Mouse (Mus musculus) CH12.LX (cell line): ENCODE measurements around the gene Hoxb3.

Experiments used
- CTCF ChIP-seq, 2 experiments: IDR thresholded peaks in 1 of 2; conservative IDR thresholded peaks in 1 of 2; 2 replicates each; pipeline ENCODE4 v1.5.1; 2011 to 2012; ENCODE audit warnings: low read depth in 2 of 2, low read length in 2 of 2, improper control_type of control experiment in 1 of 2, inconsistent platforms in 1 of 2, mild to moderate bottlenecking in 1 of 2, moderate library complexity in 1 of 2
- ELF1 ChIP-seq: IDR thresholded peaks from 2 replicates; pipeline ENCODE4 v1.6.1; 2014; ENCODE audit warnings: low read depth, mild to moderate bottlenecking, inconsistent platforms, low read length, improper control_type of control experiment
- ETS1 ChIP-seq: conservative IDR thresholded peaks from 2 replicates; pipeline ENCODE4 v1.6.1; 2012; ENCODE audit warnings: low read depth, mild to moderate bottlenecking, inconsistent platforms, low read length, improper control_type of control experiment, moderate library complexity
- JUND ChIP-seq: conservative IDR thresholded peaks from 2 replicates; pipeline ENCODE4 v1.6.1; 2011; ENCODE audit warnings: low read depth, low read length, improper control_type of control experiment
- MAX ChIP-seq: IDR thresholded peaks from 2 replicates; pipeline ENCODE4 v1.6.1; 2011; ENCODE audit warnings: low read length, improper control_type of control experiment
- NELFE ChIP-seq: IDR thresholded peaks from 2 replicates; pipeline ENCODE4 v1.6.1; 2011; ENCODE audit warnings: low read depth, low read length, improper control_type of control experiment
- POLR2AphosphoS2 ChIP-seq: IDR thresholded peaks from 2 replicates; pipeline ENCODE4 v1.6.1; 2011; ENCODE audit warnings: low read depth, low read length, improper control_type of control experiment
- UBTF ChIP-seq: IDR thresholded peaks from 2 replicates; pipeline ENCODE4 v1.6.1; 2012; ENCODE audit warnings: low read depth, mild to moderate bottlenecking, inconsistent platforms, low read length, improper control_type of control experiment, moderate library complexity
- ZNF384 ChIP-seq: IDR thresholded peaks from 2 replicates; pipeline ENCODE4 v1.6.1; 2012; ENCODE audit warnings: low read depth, low read length, improper control_type of control experiment, inconsistent platforms

DNA sequence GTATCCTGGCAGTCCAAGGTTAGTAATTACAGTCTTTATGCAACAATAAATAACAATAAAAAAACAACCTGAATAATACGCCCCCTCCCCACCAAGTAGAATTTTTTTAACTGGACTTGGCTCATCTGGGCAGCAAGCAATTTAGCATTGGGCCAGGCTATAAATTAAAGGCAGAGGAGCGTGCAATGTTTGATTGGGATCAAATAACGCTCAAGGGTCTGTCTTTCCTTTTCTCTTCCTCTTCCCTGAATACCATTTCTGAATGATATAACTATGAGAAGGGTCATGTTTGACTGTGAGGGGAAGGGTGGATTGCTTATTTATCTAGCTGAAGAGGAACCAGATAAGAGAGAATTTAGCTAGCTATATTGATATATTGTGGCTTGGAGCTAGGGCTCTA is 25.9 kb downstream of the Hoxb3 start:
- TF ChIP-seq ZNF384 (no peak), CTCF (conservative IDR thresholded peaks at IDR 0.05 in 1 of 2, IDR thresholded peaks at IDR 0.05 in 1 of 2; ENCODE audit: low read depth in 2 of 2, low read length in 2 of 2) (no peak), ELF1 (no peak), POLR2AphosphoS2 (no peak), ETS1 (no peak), NELFE (no peak), UBTF (no peak), JUND (no peak), MAX (no peak)
